Mouse (Mus musculus): ENCODE results near the gene Lrrc4.

The Lrrc4 gene

GRCm38 (mm10) chr6:28832751-28833291 is 1.3 kb upstream of the Lrrc4 start:
- in situ Hi-C loops (cut with MboI; ENCODE audit: low pct_unique_long_range_greater_than_20kb in 1 of 2, low sequenced_read_pairs in 2 of 2, unreplicated experiment in 1 of 2): no loop called here

- in situ Hi-C loops (cut with MboI; ENCODE audit: low pct_unique_long_range_greater_than_20kb in 1 of 2, low sequenced_read_pairs in 2 of 2, unreplicated experiment in 1 of 2): no loop called here
Observed at GRCm38 (mm10) chr6:28831854-28832750, 555 bp upstream of the Lrrc4 start.

GRCm38 (mm10) chr6:28830306-28830705 is 1.2 kb downstream of the Lrrc4 start:
- in situ Hi-C loops (cut with MboI; ENCODE audit: low pct_unique_long_range_greater_than_20kb in 1 of 2, low sequenced_read_pairs in 2 of 2, unreplicated experiment in 1 of 2): no loop called here

GRCm38 (mm10) chr6:28828593-28828992 is 3.0 kb downstream of the Lrrc4 start:
- in situ Hi-C loops (cut with MboI; ENCODE audit: low pct_unique_long_range_greater_than_20kb in 1 of 2, low sequenced_read_pairs in 2 of 2, unreplicated experiment in 1 of 2): no loop called here

GRCm38 (mm10) chr6:28827565-28827964 is 4.0 kb downstream of the Lrrc4 start:
- in situ Hi-C loops (cut with MboI; ENCODE audit: low pct_unique_long_range_greater_than_20kb in 1 of 2, low sequenced_read_pairs in 2 of 2, unreplicated experiment in 1 of 2): no loop called here

- in situ Hi-C loops (cut with MboI; ENCODE audit: low pct_unique_long_range_greater_than_20kb in 1 of 2, low sequenced_read_pairs in 2 of 2, unreplicated experiment in 1 of 2): no loop called here
Observed at GRCm38 (mm10) chr6:28826689-28827389, 4.7 kb downstream of the Lrrc4 start.

- in situ Hi-C loops (cut with MboI; ENCODE audit: low pct_unique_long_range_greater_than_20kb in 1 of 2, low sequenced_read_pairs in 2 of 2, unreplicated experiment in 1 of 2): no loop called here
Observed at GRCm38 (mm10) chr6:28825894-28826293, 5.7 kb downstream of the Lrrc4 start.

- in situ Hi-C loops (cut with MboI; ENCODE audit: low pct_unique_long_range_greater_than_20kb in 1 of 2, low sequenced_read_pairs in 2 of 2, unreplicated experiment in 1 of 2): no loop called here
Observed at GRCm38 (mm10) chr6:28823802-28824201, 7.7 kb downstream of the Lrrc4 start.

- in situ Hi-C loops (cut with MboI; ENCODE audit: low pct_unique_long_range_greater_than_20kb in 1 of 2, low sequenced_read_pairs in 2 of 2, unreplicated experiment in 1 of 2): no loop called here
Observed at GRCm38 (mm10) chr6:28823375-28823774, 8.2 kb downstream of the Lrrc4 start.

GRCm38 (mm10) chr6:28822296-28822695 is 9.3 kb downstream of the Lrrc4 start:
- in situ Hi-C loops (cut with MboI; ENCODE audit: low pct_unique_long_range_greater_than_20kb in 1 of 2, low sequenced_read_pairs in 2 of 2, unreplicated experiment in 1 of 2): no loop called here

- in situ Hi-C loops (cut with MboI; ENCODE audit: low pct_unique_long_range_greater_than_20kb in 1 of 2, low sequenced_read_pairs in 2 of 2, unreplicated experiment in 1 of 2): no loop called here
Observed at GRCm38 (mm10) chr6:28819509-28820358, 11.8 kb downstream of the Lrrc4 start.

GRCm38 (mm10) chr6:28817039-28817438 is 14.5 kb downstream of the Lrrc4 start:
- in situ Hi-C loops (cut with MboI; ENCODE audit: low pct_unique_long_range_greater_than_20kb in 1 of 2, low sequenced_read_pairs in 2 of 2, unreplicated experiment in 1 of 2): no loop called here

- in situ Hi-C loops (cut with MboI; ENCODE audit: low pct_unique_long_range_greater_than_20kb in 1 of 2, low sequenced_read_pairs in 2 of 2, unreplicated experiment in 1 of 2): no loop called here
Observed at GRCm38 (mm10) chr6:28814895-28815294, 16.7 kb downstream of the Lrrc4 start.

GRCm38 (mm10) chr6:28813057-28813456 is 18.5 kb downstream of the Lrrc4 start:
- in situ Hi-C loops (cut with MboI; ENCODE audit: low pct_unique_long_range_greater_than_20kb in 1 of 2, low sequenced_read_pairs in 2 of 2, unreplicated experiment in 1 of 2): no loop called here

- in situ Hi-C loops (cut with MboI; ENCODE audit: low pct_unique_long_range_greater_than_20kb in 1 of 2, low sequenced_read_pairs in 2 of 2, unreplicated experiment in 1 of 2): no loop called here
Observed at GRCm38 (mm10) chr6:28804751-28805150, 26.8 kb downstream of the Lrrc4 start.

GRCm38 (mm10) chr6:28803678-28804279 is 27.8 kb downstream of the Lrrc4 start:
- in situ Hi-C loops (cut with MboI; ENCODE audit: low pct_unique_long_range_greater_than_20kb in 1 of 2, low sequenced_read_pairs in 2 of 2, unreplicated experiment in 1 of 2): no loop called here

GRCm38 (mm10) chr6:28800976-28801375 is 30.6 kb downstream of the Lrrc4 start:
- in situ Hi-C loops (cut with MboI; ENCODE audit: low pct_unique_long_range_greater_than_20kb in 1 of 2, low sequenced_read_pairs in 2 of 2, unreplicated experiment in 1 of 2): no loop called here

- in situ Hi-C loops (cut with MboI; ENCODE audit: low pct_unique_long_range_greater_than_20kb in 1 of 2, low sequenced_read_pairs in 2 of 2, unreplicated experiment in 1 of 2): no loop called here
Observed at GRCm38 (mm10) chr6:28799818-28800217, 31.7 kb downstream of the Lrrc4 start.
